ENCODE assay signal across 8 mouse cellular contexts in genomic region chr4:137664433-137664979, GRCm38 (mm10). TPM values are rescaled to one million over a fixed set of nuclear protein-coding genes. Genes with fewer than 3 reads are reported as not detected.
DNase-seq lines count a peak whose midpoint lies in the region; ATAC-seq and TF ChIP-seq lines count a peak whose summit lies in the region.

Gene Rap1gap (plus strand): TSS chr4:137664726.

- TF ChIP-seq CTCF in spleen, adult 2 months (IDR thresholded peaks at IDR 0.05; ENCODE audit: extremely low read depth, insufficient read depth, insufficient read length, insufficient replicate concordance): no peak
- TF ChIP-seq CTCF in liver, postnatal 0 days (IDR thresholded peaks at IDR 0.05; ENCODE audit: low read depth): no peak

- ATAC-seq in heart, embryonic 13.5 days (ENCODE audit: extremely low read depth, insufficient number of reproducible peaks, low FRiP score, low TSS enrichment): no peak
- ATAC-seq in liver, postnatal 0 days: peak; percentile 37

- H3K9ac ChIP-seq in heart, embryonic 13.5 days: peak within 1 kb of the TSS; percentile 79
- peak within 1 kb of the TSS; percentile 59 for H3K9ac ChIP-seq in liver, postnatal 0 days (replicated peaks)

- peaks cover 13% of the 10 kb centered on the region for H3K27me3 ChIP-seq in spleen, adult 2 months (ENCODE audit: control insufficient read depth, insufficient read depth, low read length)
- H3K27me3 ChIP-seq in heart, embryonic 13.5 days (replicated peaks): peaks cover 55% of the 10 kb centered on the region
- peaks cover 33% of the 10 kb centered on the region for H3K27me3 ChIP-seq in liver, postnatal 0 days (ENCODE audit: insufficient read depth, low read length)

- no peak for DNase-seq in spleen, adult 2 months (ENCODE audit: low read depth in 1 of 2, low spot score in 2 of 2)
- no peak for DNase-seq in spleen, postnatal 14 days (ENCODE audit: low spot score in 2 of 2)
- peak; percentile 46 for DNase-seq in cerebellum, postnatal 4 days (ENCODE audit: low spot score in 2 of 2)
- no peak for DNase-seq in large intestine, adult 2 months (ENCODE audit: low read depth, low spot score)
- DNase-seq in liver, postnatal 0 days: peak; percentile 37
- DNase-seq in retina, postnatal 1 day: peak; percentile 74
- DNase-seq in spleen, adult 12 weeks (ENCODE audit: low spot score): no peak

- peaks cover 4% of the 10 kb centered on the region; the same call in 1 of the 2 replicates for H3K4me1 ChIP-seq in spleen, adult 2 months (ENCODE audit: control insufficient read depth, insufficient read depth, insufficient read length)
- H3K4me1 ChIP-seq in heart, embryonic 13.5 days: peaks cover 41% of the 10 kb centered on the region
- H3K4me1 ChIP-seq in liver, postnatal 0 days (ENCODE audit: insufficient read depth): no peaks in the 10 kb centered on the region

- H3K9me3 ChIP-seq in heart, embryonic 13.5 days: no peaks in the 10 kb centered on the region
- no peaks in the 10 kb centered on the region for H3K9me3 ChIP-seq in liver, postnatal 0 days (ENCODE audit: low read length)

- H3K27ac ChIP-seq in spleen, adult 2 months (ENCODE audit: insufficient read depth, low read length): no peak within 1 kb of the TSS
- no peak within 1 kb of the TSS for H3K27ac ChIP-seq in heart, embryonic 13.5 days (replicated peaks)
- no peak within 1 kb of the TSS for H3K27ac ChIP-seq in liver, postnatal 0 days (ENCODE audit: low read depth)

- no peaks in the 10 kb centered on the region; the same call in 1 of the 2 replicates for H3K36me3 ChIP-seq in spleen, adult 2 months (ENCODE audit: control insufficient read depth, insufficient read depth, low read length)
- no peaks in the 10 kb centered on the region for H3K36me3 ChIP-seq in heart, embryonic 13.5 days
- H3K36me3 ChIP-seq in liver, postnatal 0 days (replicated peaks; ENCODE audit: insufficient read depth, low read length): no peaks in the 10 kb centered on the region

- no peak for TF ChIP-seq POLR2A in spleen, adult 2 months (IDR thresholded peaks at IDR 0.05; ENCODE audit: low read depth, low read length)

- H3K4me2 ChIP-seq in heart, embryonic 13.5 days: peak within 1 kb of the TSS; percentile 86
- H3K4me2 ChIP-seq in liver, postnatal 0 days (ENCODE audit: low read depth, low read length): peak within 1 kb of the TSS; percentile 74

- no peak within 1 kb of the TSS for H3K4me3 ChIP-seq in spleen, adult 2 months (ENCODE audit: extremely low read depth, insufficient read depth, insufficient read length)
- H3K4me3 ChIP-seq in heart, embryonic 13.5 days: peak within 1 kb of the TSS; percentile 59
- peak within 1 kb of the TSS; percentile 55 for H3K4me3 ChIP-seq in liver, postnatal 0 days (ENCODE audit: low read depth, low read length)

- 1% methylated on average over 44 of the region's 44 CpGs for WGBS in spleen, adult 2 months
- WGBS in heart, embryonic 13.5 days: 1% methylated on average over 33 of the region's 44 CpGs
- WGBS in large intestine, adult 2 months: under 1% methylated on average over 44 of the region's 44 CpGs
- WGBS in liver, postnatal 0 days (ENCODE audit: insufficient replicate concordance): under 1% methylated on average over 36 of the region's 44 CpGs

- no peak for TF ChIP-seq EP300 in liver, postnatal 0 days (IDR thresholded peaks at IDR 0.05; ENCODE audit: low read depth)

RNA-seq across cellular contexts. Expression of gene Rap1gap, which starts in this region (rescaled TPM):
- polyA plus RNA-seq in spleen, adult 2 months (2012; rRNA removed): 49.3 and 56.1 TPM in 2 replicates
- polyA plus RNA-seq in heart, embryonic 13.5 days (2015; fragmentation: Nextera tagmentation; extraction: Ambion mirVana): 5.1 and 6.1 TPM in 2 replicates
- polyA plus RNA-seq in large intestine, adult 2 months (2012; rRNA removed): 42.8 and 45.2 TPM in 2 replicates
- 12.8 and 15.6 TPM in 2 replicates for polyA plus RNA-seq in liver, postnatal 0 days (2015; fragmentation: Nextera tagmentation; extraction: Ambion mirVana)

Comparison
In these comparisons a context has a peak if more than half of its experiments do, and no peak if none do; other contexts are left out.
1. DNase-seq: peak in cerebellum, postnatal 4 days (2 of 2), liver, postnatal 0 days (single experiment) and retina, postnatal 1 day (single experiment); none in spleen, adult 2 months (0 of 2), spleen, postnatal 14 days (0 of 2), large intestine, adult 2 months (single experiment) and spleen, adult 12 weeks (single experiment).